In genomic region chr2:79259326-79259725, GRCm38 (mm10) we compare ENCODE assay signal across 10 mouse cellular contexts. TPM values are rescaled to one million over a fixed set of nuclear protein-coding genes. Genes with fewer than 3 reads are reported as not detected.
DNase-seq lines count a peak whose midpoint lies in the region; ATAC-seq and TF ChIP-seq lines count a peak whose summit lies in the region.
"Had no signal": no experiment of that assay in that cellular context is flagged by ENCODE, and none has a peak within 500 bp of the region (broad histone marks: within the 10 kb centered on the region; RNA-seq: fewer than 3 reads in every experiment).

No protein-coding gene starts in this region.

- H3K9ac ChIP-seq in forebrain, embryonic 12.5 days = no peak overlapping the region

- H3K27me3 ChIP-seq in forebrain, embryonic 12.5 days = peaks cover 20% of the 10 kb centered on the region
- peaks cover 16% of the 10 kb centered on the region; the same call in 1 of the 2 replicates for H3K27me3 ChIP-seq in hindbrain, embryonic 10.5 days (ENCODE audit: insufficient read depth, poor library complexity, severe bottlenecking)

- TF ChIP-seq CTCF in lung, adult 2 months (IDR thresholded peaks at IDR 0.05; ENCODE audit: insufficient read depth, low read length) = no peak

- no peak overlapping the region for H3K27ac ChIP-seq in forebrain, embryonic 12.5 days
- no peak overlapping the region for H3K27ac ChIP-seq in hindbrain, embryonic 10.5 days

- no peak overlapping the region for H3K4me2 ChIP-seq in forebrain, embryonic 12.5 days

- H3K36me3 ChIP-seq in forebrain, embryonic 12.5 days (replicated peaks) = no peaks in the 10 kb centered on the region
- H3K36me3 ChIP-seq in hindbrain, embryonic 10.5 days = no peaks in the 10 kb centered on the region

- no peak for TF ChIP-seq POLR2A in lung, adult 2 months (IDR thresholded peaks at IDR 0.05; ENCODE audit: borderline replicate concordance, extremely low read depth, low read depth, low read length)

- peak; percentile 1 to 9; a peak in 2 of 4 replicates for ATAC-seq in hematopoietic stem cell, adult 5-6 weeks (replicated peaks in 1 of 2; ENCODE audit: insufficient read depth in 1 of 2, low FRiP score in 2 of 2, low TSS enrichment in 1 of 2, low read depth in 1 of 2, poor library complexity in 2 of 2, severe bottlenecking in 2 of 2)
- ATAC-seq in megakaryocyte-erythroid progenitor cell, adult 5-6 weeks (replicated peaks; ENCODE audit: low FRiP score, low TSS enrichment, poor library complexity, severe bottlenecking) = peak; percentile 77
- ATAC-seq in forebrain, embryonic 12.5 days (ENCODE audit: low FRiP score) = no peak
- ATAC-seq: hindbrain, embryonic 16.5 days had no signal

- H3K4me3 ChIP-seq in lung, adult 2 months (replicated peaks; ENCODE audit: extremely low read depth, low read depth, low read length) = no peak overlapping the region
- no peak overlapping the region for H3K4me3 ChIP-seq in forebrain, embryonic 12.5 days (replicated peaks)
- H3K4me3 ChIP-seq in hindbrain, embryonic 10.5 days = no peak overlapping the region

- peak; percentile 11 to 35 for DNase-seq in lung, adult 18-20 months
- DNase-seq in lung, adult 2 months = no peak
- peak; percentile 68 for DNase-seq in thymus, postnatal 25 days
- DNase-seq in hindbrain, embryonic 10.5 days (ENCODE audit: low spot score) = no peak
- DNase-seq in layer of hippocampus, adult 8-10 months (ENCODE audit: low spot score in 2 of 2) = no peak
- DNase-seq: adrenal gland, postnatal 25 days had no signal

- H3K4me1 ChIP-seq in lung, adult 2 months (ENCODE audit: control insufficient read depth, insufficient read depth, low read length) = peaks cover 4% of the 10 kb centered on the region
- peaks cover 16% of the 10 kb centered on the region for H3K4me1 ChIP-seq in forebrain, embryonic 12.5 days
- H3K4me1 ChIP-seq in hindbrain, embryonic 10.5 days (replicated peaks) = peaks cover 22% of the 10 kb centered on the region

- H3K9me3 ChIP-seq in forebrain, embryonic 12.5 days = no peaks in the 10 kb centered on the region
- H3K9me3 ChIP-seq in hindbrain, embryonic 10.5 days = no peaks in the 10 kb centered on the region

- WGBS in lung, adult 2 months = 43% methylated on average over 4 of the region's 4 CpGs
- 76% methylated on average over 4 of the region's 4 CpGs for WGBS in forebrain, embryonic 12.5 days
- 80% methylated on average over 4 of the region's 4 CpGs for WGBS in hindbrain, embryonic 10.5 days

RNA-seq across cellular contexts. Expression of gene Itga4, which starts 4.1 kb away (rescaled TPM):
- polyA plus RNA-seq in lung, adult 2 months (2012; rRNA removed) = 4.1 and 7.1 TPM in 2 replicates
- total RNA-seq in hematopoietic stem cell, adult 5-6 weeks (2017) = 117 and 133 TPM in 2 replicates
- 186 and 211 TPM in 2 replicates for total RNA-seq in megakaryocyte-erythroid progenitor cell, adult 5-6 weeks (2014; fragmentation: Nextera tagmentation)
- total RNA-seq in megakaryocyte-erythroid progenitor cell, adult 5-6 weeks (2017) = 177 and 235 TPM in 2 replicates
- 4.7 and 4.9 TPM in 2 replicates for polyA plus RNA-seq in forebrain, embryonic 12.5 days (2016; fragmentation: Nextera tagmentation; extraction: Ambion mirVana)
- polyA plus RNA-seq in hindbrain, embryonic 10.5 days (2016; fragmentation: Nextera tagmentation; extraction: Ambion mirVana) = 5.7 and 9.7 TPM in 2 replicates
- 10 to 100 TPM; 19.2 to 25.8 (median 23.6) TPM for total RNA-seq in layer of hippocampus, adult 8-10 months (2022)

Comparison
In these comparisons a context has a peak if more than half of its experiments do, and no peak if none do; other contexts are left out.
1. DNase-seq: peak in lung, adult 18-20 months (2 of 2) and thymus, postnatal 25 days (single experiment); none in lung, adult 2 months (single experiment), hindbrain, embryonic 10.5 days (single experiment) and layer of hippocampus, adult 8-10 months (0 of 2).